Mouse (Mus musculus) testis, adult 2 months (tissue): ENCODE data around the gene Sostdc1. TPM values are rescaled to one million over a fixed set of nuclear protein-coding genes. Genes with fewer than 3 reads are reported as not detected.

Source experiments
- H3K27ac ChIP-seq: fragments of 200-500 bp; 2 replicates; pipeline ENCODE4 v1.5.1; 2012; ENCODE audit warnings: low read depth, low read length; ENCODE audit not compliant: control insufficient read depth, insufficient read depth
- H3K27me3 ChIP-seq: fragments of 200-500 bp; 2 replicates; pipeline ENCODE4 v1.6.1; 2012; ENCODE audit warnings: mild to moderate bottlenecking, low read length, moderate library complexity; ENCODE audit not compliant: control insufficient read depth, insufficient read depth
- H3K36me3 ChIP-seq: fragments of 200-500 bp; 2 replicates; pipeline ENCODE4 v1.6.1; 2012; ENCODE audit warnings: mild to moderate bottlenecking, low read length; ENCODE audit not compliant: control insufficient read depth, insufficient read depth
- H3K4me1 ChIP-seq: fragments of 200-500 bp; 2 replicates; pipeline ENCODE4 v1.6.1; 2012; ENCODE audit warnings: low read length; ENCODE audit not compliant: control insufficient read depth, insufficient read depth
- H3K4me3 ChIP-seq: fragments of 200-500 bp; 2 replicates; pipeline ENCODE4 v1.5.1; 2012; ENCODE audit warnings: low read depth, mild to moderate bottlenecking, low read length, moderate library complexity, mixed read lengths; ENCODE audit not compliant: control insufficient read depth
- CTCF ChIP-seq: fragments of 200-500 bp; IDR thresholded peaks from 2 replicates; pipeline ENCODE4 v1.5.1; 2012; ENCODE audit warnings: low read depth, mild to moderate bottlenecking, inconsistent platforms, low read length, moderate library complexity; ENCODE audit not compliant: control insufficient read depth, insufficient read depth, insufficient replicate concordance
- POLR2A ChIP-seq: fragments of 200-500 bp; IDR thresholded peaks from 2 replicates; pipeline ENCODE4 v1.6.1; 2012; ENCODE audit warnings: low read depth, mild to moderate bottlenecking, inconsistent platforms, low read length, moderate library complexity; ENCODE audit not compliant: control insufficient read depth
- polyA plus RNA-seq: library from polyadenylated mRNA; depleted of rRNA; stranded (reverse); fragments of >200 nt; gene quantifications from 2 replicates; pipeline ENCODE4 v1.2.3, GENCODE M21; 2012; rRNA removed

Gene Sostdc1
- 1.6 TPM in 2 replicates for polyA plus RNA-seq

DNA sequence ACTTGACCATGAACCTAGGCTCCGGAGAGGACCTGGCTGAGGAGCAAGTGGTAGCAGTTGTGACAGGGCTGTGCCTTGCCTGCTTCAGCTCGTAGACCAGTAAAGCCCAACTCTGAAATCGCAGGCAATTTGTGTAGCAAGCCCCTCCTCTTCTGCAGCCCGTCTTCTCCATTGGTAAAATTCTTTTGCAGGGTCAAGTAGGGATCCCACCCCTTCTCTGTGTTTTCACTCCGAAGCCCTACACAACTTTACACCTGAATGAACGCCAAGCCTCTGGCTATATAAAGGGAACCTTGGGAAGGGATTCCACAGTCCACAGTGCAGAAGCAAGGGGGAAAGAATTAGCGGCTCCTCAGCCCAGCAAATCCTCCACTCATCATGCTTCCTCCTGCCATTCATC is at the start of gene Sostdc1:
Sostdc1 (plus strand) TSS at position 224 of the 400 bp plus-strand sequence.
- Histone ChIP-seq H3K4me3 (no peak within 1 kb of the TSS), H3K36me3 (no peaks in the 10 kb centered on the region), H3K4me1 (no peaks in the 10 kb centered on the region; the same call in 1 of the 2 replicates), H3K27ac (no peak within 1 kb of the TSS), H3K27me3 (no peaks in the 10 kb centered on the region)
- TF ChIP-seq POLR2A (no peak), CTCF (no peak)

DNA sequence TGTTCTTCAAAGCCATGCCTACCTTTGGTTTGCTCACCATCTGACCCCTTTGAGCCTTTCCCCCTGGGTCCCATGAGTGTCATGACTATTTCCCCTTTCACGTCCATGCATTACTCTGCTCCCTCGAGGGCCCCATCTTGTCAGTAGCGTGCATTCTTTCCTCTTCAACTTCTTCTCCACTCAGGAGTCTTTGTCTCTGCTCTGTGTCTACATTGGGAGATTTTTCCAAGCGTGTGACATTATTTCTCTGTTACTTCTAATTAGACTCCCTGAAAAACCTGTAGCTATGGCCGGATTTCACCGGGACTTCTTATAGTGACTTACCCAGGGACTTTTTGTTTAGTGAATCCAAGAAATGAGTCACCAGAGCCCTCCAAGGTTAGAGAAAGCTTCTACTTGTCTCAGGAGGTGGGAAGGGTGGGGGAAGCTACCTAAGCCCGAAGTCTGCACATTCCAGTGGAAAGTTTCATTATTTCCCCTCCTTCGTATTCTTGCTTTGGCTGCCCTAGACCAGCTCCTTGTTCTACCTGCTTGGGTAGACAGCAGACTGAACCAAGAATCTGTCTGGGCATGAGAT is 46.2 kb upstream of the Sostdc1 start:
- H3K4me3 ChIP-seq: peak overlapping the region; percentile 58
- H3K27ac ChIP-seq: no peak overlapping the region
- no peaks in the 10 kb centered on the region for H3K4me1 ChIP-seq
- H3K36me3 ChIP-seq: no peaks in the 10 kb centered on the region
- no peak for TF ChIP-seq CTCF
- TF ChIP-seq POLR2A: no peak
- no peaks in the 10 kb centered on the region for H3K27me3 ChIP-seq

DNA sequence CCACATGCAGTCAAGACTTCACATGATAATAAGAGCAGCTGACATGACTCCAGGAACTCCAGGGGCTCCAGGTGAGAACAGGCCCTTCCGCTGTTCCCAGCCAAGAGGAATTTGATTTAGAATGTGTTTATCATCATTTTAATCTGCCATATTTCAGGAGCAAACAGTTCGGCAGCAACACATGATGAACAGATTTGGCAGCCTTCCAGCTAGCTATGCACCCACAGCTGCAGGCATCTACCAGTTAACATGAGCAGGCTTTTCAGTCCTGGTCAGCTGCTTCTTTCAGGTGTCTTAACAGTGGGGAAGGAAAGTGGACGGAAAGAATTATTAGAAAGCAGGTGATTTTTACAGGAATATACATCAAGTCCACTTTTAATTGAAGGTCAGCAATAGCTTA is 39.1 kb upstream of the Sostdc1 start:
- Histone ChIP-seq H3K27ac (no peak overlapping the region), H3K36me3 (no peaks in the 10 kb centered on the region), H3K27me3 (no peaks in the 10 kb centered on the region), H3K4me3 (no peak overlapping the region), H3K4me1 (no peaks in the 10 kb centered on the region)
- TF ChIP-seq POLR2A: no peak
- TF ChIP-seq CTCF: no peak

DNA sequence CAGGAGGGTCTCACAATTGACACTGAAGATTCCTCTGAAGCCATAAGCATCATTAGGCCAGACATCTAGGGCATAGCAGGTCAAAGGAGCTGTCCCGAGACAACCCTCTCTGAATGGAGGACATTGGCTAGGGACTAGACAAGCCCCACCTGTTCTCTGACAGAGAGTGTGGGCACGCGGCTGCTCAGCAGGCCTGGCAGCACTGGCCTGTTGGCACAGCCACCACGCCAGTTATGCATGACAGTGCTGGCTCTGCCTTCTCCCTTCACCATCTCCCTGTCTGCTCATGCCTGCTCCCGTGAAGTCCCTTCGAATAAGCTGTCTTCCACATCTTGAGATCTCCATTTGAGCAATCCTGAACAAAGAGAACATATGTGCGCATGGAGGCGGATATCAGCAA is 24.3 kb upstream of the Sostdc1 start:
- TF ChIP-seq POLR2A (no peak), CTCF (no peak)
- Histone ChIP-seq H3K27me3 (no peaks in the 10 kb centered on the region), H3K4me1 (no peaks in the 10 kb centered on the region), H3K36me3 (no peaks in the 10 kb centered on the region), H3K27ac (no peak overlapping the region), H3K4me3 (no peak overlapping the region)

DNA sequence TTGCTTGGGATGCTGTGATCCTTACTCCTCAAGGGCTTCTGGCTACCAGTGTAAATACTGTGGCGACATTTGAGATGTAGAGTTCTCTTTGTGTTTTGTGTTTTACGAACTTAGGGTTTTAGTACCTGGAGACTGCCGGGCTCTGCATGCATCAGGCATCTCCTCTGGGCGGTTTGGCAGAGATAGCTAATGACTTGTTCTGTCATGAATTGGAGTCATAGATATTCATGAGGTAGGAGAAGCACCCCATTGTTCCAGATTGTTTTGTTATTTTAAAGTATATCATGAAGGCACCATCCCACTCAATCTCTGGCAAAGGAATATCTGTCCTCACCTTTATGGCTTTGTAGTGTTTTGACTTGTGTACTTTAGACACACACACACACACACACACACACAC is 23.5 kb upstream of the Sostdc1 start:
- Histone ChIP-seq H3K36me3 (no peaks in the 10 kb centered on the region), H3K4me3 (no peak overlapping the region), H3K4me1 (no peaks in the 10 kb centered on the region), H3K27me3 (no peaks in the 10 kb centered on the region), H3K27ac (no peak overlapping the region)
- TF ChIP-seq CTCF: no peak

DNA sequence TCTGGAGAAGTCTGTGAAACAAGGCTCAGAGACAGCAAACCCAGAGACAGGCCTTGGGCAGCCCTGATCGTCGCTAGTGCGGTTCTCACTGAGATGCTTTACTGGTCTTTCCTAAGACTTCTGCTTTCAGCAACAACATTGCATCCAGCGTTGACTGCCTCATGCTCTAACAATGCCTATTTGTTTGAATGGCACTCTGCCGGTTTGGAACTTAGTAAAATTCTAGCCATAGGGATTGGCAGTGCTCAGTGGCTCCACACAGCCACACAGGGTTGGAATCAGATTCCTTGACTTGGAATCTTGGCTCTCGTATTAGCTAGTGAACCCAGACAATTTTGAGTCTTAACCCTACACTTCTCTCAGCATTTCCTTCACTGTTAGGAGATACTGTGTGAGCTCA is 22.6 kb upstream of the Sostdc1 start:
- H3K27ac ChIP-seq: no peak overlapping the region
- H3K4me1 ChIP-seq: no peaks in the 10 kb centered on the region
- H3K4me3 ChIP-seq: no peak overlapping the region
- TF ChIP-seq POLR2A (no peak), CTCF (no peak)
- no peaks in the 10 kb centered on the region for H3K27me3 ChIP-seq
- no peaks in the 10 kb centered on the region for H3K36me3 ChIP-seq

GRCm38 (mm10) chr12:36302326-36302725 is 11.6 kb upstream of the Sostdc1 start:
- no peak overlapping the region for H3K27ac ChIP-seq

More at GRCm38 (mm10) chr12:36302326-36302725, 11.6 kb upstream of the Sostdc1 start:
- H3K4me1 ChIP-seq: no peaks in the 10 kb centered on the region; the same call in none of the 2 replicates
- H3K27me3 ChIP-seq: no peaks in the 10 kb centered on the region
- peak overlapping the region; percentile 27 for H3K4me3 ChIP-seq
- no peaks in the 10 kb centered on the region for H3K36me3 ChIP-seq
- TF ChIP-seq POLR2A (no peak), CTCF (no peak)
